Mouse (Mus musculus) thymus, adult 2 months (tissue): ENCODE measurements around the gene Dnajc22.
A peak's percentile ranks its signal among the peaks of the same experiment; 100 is the strongest.

Experiments used
- CTCF ChIP-seq: fragments of 200-500 bp; IDR thresholded peaks from 2 replicates; pipeline ENCODE4 v1.5.1; 2012; ENCODE audit warnings: mild to moderate bottlenecking, control low read depth, low read length, moderate library complexity, borderline replicate concordance; ENCODE audit not compliant: control insufficient read depth, poor library complexity, insufficient read depth; ENCODE audit errors: extremely low read depth
- POLR2A ChIP-seq: fragments of 200-500 bp; IDR thresholded peaks from 2 replicates; pipeline ENCODE4 v1.6.1; 2012; ENCODE audit warnings: mild to moderate bottlenecking, low read length, control low read depth, moderate library complexity; ENCODE audit not compliant: control insufficient read depth, poor library complexity, insufficient read depth; ENCODE audit errors: extremely low read depth

DNA sequence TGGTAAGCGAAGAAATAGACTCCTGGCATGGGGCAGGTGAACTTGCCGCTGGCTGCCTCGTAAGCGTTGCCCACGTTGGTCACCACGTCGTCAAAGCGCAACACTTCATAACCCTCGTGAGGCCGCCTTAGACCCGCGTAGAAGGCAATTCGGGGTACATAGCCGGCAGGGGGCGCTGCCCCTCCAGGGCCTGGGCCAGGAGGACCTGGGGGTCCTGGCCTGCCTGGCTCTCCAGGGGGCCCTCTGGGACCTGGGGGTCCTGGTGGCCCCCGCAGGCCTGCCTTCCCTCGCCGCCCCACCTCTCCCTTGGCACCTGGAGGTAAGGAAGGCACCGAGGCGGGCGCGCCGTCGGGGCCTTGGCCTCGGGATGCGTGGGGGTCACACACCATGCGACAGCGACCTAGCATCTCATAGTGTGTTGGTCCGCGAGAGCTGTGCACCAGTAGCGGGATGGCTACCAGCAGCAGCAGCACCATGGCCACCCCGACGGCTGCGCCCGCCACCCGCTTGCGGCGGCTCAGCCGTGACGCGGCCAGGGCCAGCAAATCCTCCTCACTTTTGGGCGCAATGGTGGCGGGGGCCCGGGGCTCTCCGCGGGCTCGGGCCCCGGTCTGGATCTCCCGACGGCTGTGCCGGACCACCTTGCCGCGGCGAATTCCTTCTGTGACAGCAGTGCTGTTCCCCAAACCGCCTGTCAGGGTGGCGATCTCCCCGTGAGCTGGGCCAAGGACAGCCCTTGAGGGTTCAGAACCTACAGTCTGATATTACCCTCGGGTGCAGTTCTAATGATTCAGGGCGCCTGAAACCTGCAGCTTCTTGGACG lies 5.5 kb upstream of the Dnajc22 start, which contains the start of gene C1ql4:
- TF ChIP-seq POLR2A (no peak), CTCF (peak; percentile 85)
